Mouse (Mus musculus) MN1 (cell line): Measurements from ENCODE around the gene Fam213b.

ENCODE experiments used
- DNase-seq: peaks from one replicate; pipeline ENCODE4 v3.0.0-alpha.2; 2016; ENCODE audit warnings: low spot score

Fam213b gene

GRCm38 (mm10) chr4:154898506-154899446, at the start of gene Fam213b:
TSS of gene Fam213b (minus strand) at chr4:154899135.
- no peak for DNase-seq

GRCm38 (mm10) chr4:154948066-154948939, 49.4 kb upstream of the Fam213b start:
- no peak for DNase-seq

DNA sequence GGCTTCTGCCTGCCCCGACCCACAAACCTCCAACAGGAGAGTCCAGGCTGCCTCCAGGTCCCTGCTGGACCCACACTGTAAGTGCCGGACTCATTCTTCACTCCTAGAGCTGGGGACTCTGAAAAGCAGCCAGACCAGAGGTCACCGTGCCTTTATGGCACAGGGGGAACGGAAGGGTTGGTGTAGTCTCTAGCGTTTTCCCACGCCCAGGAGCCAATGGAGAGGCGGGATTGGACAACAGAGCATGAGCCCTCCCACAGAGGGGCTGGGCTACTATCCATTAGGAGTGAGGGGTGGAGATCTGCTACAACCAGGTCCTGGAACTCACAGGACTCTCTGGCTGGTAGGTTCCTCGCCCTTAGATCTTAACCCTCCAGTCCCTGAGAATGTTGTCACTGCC, 47.4 kb upstream of the Fam213b start:
- peak; percentile 87 for DNase-seq

GRCm38 (mm10) chr4:154944121-154944590, 45.2 kb upstream of the Fam213b start:
- peak; percentile 91 for DNase-seq

- no peak for DNase-seq
These were observed 44.5 kb upstream of the Fam213b start for GRCm38 (mm10) chr4:154943323-154944039.

GRCm38 (mm10) chr4:154942632-154943322, 43.8 kb upstream of the Fam213b start:
- DNase-seq: peak; percentile 56

GRCm38 (mm10) chr4:154941831-154942230, 42.9 kb upstream of the Fam213b start:
- no peak for DNase-seq

DNA sequence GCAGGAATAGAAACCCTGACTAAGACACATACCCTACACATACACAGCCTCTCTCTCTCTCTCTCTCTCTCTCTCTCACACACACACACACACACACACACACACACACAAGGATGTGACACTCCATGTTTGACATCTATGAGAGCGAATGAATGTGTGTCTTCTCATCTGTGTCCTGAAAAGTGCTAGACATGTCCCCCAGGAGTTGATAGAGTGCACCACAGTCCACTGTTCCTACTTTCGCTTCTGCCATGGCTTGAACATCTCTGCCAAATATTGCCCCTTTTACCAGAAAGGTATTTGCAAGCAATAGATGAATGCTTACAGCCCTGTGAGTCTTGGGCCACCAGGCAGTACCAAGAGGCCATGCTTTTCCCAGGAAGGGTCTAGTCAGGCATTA, 41.2 kb upstream of the Fam213b start:
- no peak for DNase-seq

- DNase-seq: no peak
These were observed 38.8 kb upstream of the Fam213b start for GRCm38 (mm10) chr4:154937746-154938145.

DNA sequence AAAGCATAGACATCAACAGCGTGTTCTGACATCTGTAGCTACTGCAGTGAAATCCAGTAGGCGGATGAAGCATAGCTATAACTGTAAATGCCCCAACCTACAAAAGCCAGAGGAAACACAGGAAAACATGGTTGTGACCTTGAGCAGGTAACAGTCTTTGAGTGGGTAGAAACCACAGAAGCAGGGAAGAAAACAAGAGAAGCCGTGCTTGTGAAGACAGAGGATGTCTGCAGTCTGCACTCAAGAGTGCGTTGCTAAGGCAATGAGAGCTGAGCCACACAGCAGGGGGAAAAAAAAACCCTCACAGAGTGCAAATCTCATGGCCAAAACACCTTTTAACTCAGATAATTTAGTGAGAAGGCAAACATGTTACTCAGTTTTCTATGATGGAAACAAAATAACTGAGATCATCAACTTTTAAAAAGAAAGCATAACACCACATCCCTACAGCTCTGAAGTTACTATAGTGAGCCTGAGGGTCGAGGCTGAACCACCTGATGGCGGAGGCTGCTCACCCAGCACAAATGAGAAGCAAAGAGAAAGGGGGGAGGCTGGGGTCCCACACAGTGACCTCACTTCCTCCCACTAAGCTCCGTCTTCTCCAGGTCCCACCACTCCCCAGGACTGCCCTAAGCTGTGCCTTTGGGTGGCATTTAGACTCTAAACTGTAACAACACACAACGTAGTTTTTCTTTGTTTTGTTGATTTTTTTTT, 37.8 kb upstream of the Fam213b start:
- DNase-seq: no peak

DNA sequence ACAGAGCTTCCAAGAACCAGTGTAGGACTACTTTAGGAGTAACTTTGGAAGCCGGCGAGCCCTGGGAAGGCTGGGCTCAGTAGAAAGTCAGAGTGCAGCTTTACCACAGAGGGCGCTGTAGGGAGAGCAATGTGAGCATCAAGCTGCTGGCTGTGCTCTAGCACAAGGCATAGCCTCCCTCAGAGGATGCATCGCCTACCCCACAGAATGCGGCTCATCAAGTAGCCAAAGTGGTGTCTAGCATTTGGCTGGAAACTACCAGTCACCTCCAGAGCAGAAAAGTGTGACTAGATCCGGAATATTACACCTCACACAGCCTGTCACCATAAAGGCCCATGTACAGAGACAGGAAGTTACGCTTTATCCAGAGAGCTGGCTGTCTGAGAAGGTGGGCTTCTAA, 36.9 kb upstream of the Fam213b start:
- DNase-seq: no peak

GRCm38 (mm10) chr4:154934800-154935199, 35.9 kb upstream of the Fam213b start:
- DNase-seq: no peak

- DNase-seq: no peak
These were observed 34.5 kb upstream of the Fam213b start for GRCm38 (mm10) chr4:154933306-154933907.

DNA sequence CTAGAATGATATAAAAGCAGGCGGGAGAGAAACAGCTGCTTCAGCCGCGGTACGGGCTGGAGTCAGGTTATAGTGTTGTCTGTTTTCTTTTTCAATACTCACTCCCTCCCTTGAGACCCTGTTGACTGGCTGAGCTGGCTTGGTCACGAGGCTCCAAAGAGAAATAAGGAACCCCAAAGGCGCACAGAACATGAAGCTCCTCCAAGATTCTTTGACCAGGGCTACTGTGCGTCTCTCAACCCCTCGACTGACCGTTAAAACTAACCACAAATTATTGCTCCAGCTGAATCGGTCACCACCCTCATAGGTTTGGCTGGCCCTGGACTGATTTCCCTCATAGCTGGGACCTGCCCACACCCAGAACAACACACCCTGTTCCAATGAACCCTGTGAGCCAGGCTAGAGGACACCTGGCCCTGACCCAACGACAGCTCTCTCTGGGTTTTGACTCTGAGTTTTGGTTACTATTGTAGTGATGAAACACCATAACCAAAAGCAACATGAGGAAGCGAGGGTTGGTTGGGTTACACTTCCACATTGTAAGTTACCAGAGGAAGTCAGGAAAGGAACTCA, 30.2 kb upstream of the Fam213b start:
- no peak for DNase-seq

DNA sequence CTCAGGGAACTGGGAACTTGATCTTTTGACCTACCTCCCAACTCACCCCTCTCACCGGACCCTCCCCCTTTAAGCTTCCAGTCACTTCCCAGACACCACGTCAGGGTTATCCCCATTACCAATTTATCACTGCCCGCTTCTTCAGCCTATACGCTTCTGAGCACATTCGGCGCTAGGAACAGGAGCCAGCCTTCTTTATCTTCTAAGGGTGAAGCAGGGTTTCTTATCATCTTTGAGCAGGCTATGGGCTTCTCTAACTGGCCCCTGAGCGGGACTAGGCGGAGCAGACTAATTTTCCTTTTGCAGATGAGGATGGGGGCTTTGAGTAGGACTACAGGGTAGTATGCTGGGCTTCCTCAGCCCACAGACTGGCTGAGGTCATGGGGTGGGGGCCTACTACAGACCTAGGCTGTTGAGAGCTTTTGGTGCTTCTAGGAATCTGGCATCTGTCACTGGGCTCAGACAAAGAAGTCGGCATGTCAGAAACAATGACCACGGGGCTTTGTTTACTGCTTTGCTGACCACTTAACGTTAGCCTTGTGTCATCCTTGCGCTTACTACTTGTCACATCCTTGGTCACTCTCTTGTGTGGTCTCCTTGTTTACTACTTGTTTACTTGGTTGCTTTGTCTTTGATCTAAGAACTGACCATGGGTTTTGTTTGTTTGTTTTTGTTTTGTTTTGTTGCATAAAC, 29.6 kb upstream of the Fam213b start, which contains the start of gene Tnfrsf14:
Gene Tnfrsf14, minus strand, starts transcription at position 169 of the 693 bp plus-strand sequence.
- no peak for DNase-seq

GRCm38 (mm10) chr4:154927899-154928337, 29.0 kb upstream of the Fam213b start:
- peak; percentile 55 for DNase-seq

DNA sequence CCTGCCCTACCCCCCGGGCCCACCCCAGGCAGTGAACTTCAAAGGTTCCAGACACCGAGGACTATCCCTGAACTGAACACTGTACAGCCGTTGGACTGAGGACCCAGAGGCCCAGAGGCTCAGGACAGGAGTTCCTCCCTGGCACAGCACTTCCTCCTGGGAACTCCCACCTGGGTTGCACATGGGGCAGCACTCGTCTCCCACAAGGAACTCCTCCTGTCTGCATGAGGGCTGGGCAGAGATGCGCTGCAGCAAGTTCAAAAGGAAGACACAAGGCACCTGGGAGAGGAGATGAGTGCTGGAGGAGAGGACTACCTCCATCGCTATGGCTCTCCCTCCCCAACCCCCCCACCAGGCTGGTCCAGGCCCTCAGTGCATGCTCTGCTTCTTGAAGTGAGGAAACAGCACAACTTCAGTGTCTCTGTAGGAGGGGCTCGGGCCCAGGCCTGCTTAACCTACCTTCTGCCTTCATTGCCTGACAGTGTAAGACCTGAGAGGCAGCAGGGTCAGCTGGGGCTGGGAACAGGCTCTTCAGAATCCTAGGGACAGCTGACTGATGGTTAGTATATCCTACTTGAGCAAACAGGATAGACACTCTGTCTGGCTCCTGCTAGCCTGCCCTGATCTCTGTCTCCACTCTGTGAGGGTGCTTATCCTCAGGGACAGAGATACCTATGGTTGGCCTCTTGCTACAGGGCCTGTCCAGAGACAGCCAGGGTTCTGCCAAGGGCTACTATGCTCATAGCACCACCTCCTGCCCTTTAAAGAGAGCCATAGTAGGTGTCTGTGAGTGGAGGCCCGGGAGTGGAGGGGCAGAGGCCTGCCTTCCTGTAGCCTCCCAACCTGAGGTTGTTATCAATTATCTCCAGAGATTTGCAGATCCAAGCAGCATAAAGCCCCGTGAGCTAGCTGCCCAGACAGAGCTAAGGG, 28.3 kb upstream of the Fam213b start:
- DNase-seq: no peak

GRCm38 (mm10) chr4:154925413-154925812, 26.5 kb upstream of the Fam213b start:
- no peak for DNase-seq
